Mouse (Mus musculus): ENCODE data around the gene Mon1a. TPM values are rescaled to one million over a fixed set of nuclear protein-coding genes. Genes with fewer than 3 reads are reported as not detected.

Gene Mon1a
- total and polyA plus RNA-seq, 2 experiments from 2014 or later: 9.9 to 16.4 TPM

GRCm38 (mm10) chr9:107890260-107890659, 2.3 kb downstream of the Mon1a start:
- Histone ChIP-seq H3K4me2 (ENCODE audit: low read depth, low read length) (no peak overlapping the region), H3K9ac (replicated peaks; ENCODE audit: low read depth, low read length) (no peak overlapping the region), H3K4me3 (ENCODE audit: low read depth, low read length) (no peak overlapping the region), H3K4me1 (ENCODE audit: control insufficient read depth, insufficient read depth) (no peaks in the 10 kb centered on the region), H3K27me3 (ENCODE audit: control insufficient read depth, insufficient read depth, low read length) (0 out of 2 replicates have a peak, but pooled peaks cover 7% of the 10 kb centered on the region), H3K36me3 (replicated peaks; ENCODE audit: control insufficient read depth, insufficient read depth, low read length) (0 out of 2 replicates have a peak, but pooled peaks cover 3% of the 10 kb centered on the region), H3K9me3 (replicated peaks; ENCODE audit: control insufficient read depth, low read length) (no peaks in the 10 kb centered on the region), H3K27ac (ENCODE audit: low read depth) (no peak overlapping the region)
- TF ChIP-seq CTCF (IDR thresholded peaks at IDR 0.05; ENCODE audit: low read depth): no peak
- no peak for TF ChIP-seq EP300 (IDR thresholded peaks at IDR 0.05; ENCODE audit: low read depth)
- DNase-seq (ENCODE audit: low spot score) (no peak), ATAC-seq (ENCODE audit: insufficient read depth, low read depth) (no peak)
- 80% methylated on average over 6 of the region's 6 CpGs for WGBS

GRCm38 (mm10) chr9:107891023-107891422, 3.1 kb downstream of the Mon1a start:
- Histone ChIP-seq H3K4me2 (ENCODE audit: low read depth, low read length) (no peak overlapping the region), H3K4me3 (ENCODE audit: low read depth, low read length) (no peak overlapping the region), H3K9ac (replicated peaks; ENCODE audit: low read depth, low read length) (no peak overlapping the region), H3K36me3 (replicated peaks; ENCODE audit: control insufficient read depth, insufficient read depth, low read length) (0 out of 2 replicates have a peak, but pooled peaks cover 3% of the 10 kb centered on the region), H3K9me3 (replicated peaks; ENCODE audit: control insufficient read depth, low read length) (no peaks in the 10 kb centered on the region), H3K27me3 (ENCODE audit: control insufficient read depth, insufficient read depth, low read length) (0 out of 2 replicates have a peak, but pooled peaks cover 4% of the 10 kb centered on the region), H3K27ac (ENCODE audit: low read depth) (no peak overlapping the region), H3K4me1 (ENCODE audit: control insufficient read depth, insufficient read depth) (no peaks in the 10 kb centered on the region)
- TF ChIP-seq CTCF (IDR thresholded peaks at IDR 0.05; ENCODE audit: low read depth) (peak; percentile 9; the same call in 1 of the 2 replicates), EP300 (IDR thresholded peaks at IDR 0.05; ENCODE audit: low read depth) (no peak)
- ATAC-seq (ENCODE audit: insufficient read depth, low read depth) (no peak), DNase-seq (ENCODE audit: low spot score) (no peak)
- WGBS: 97% methylated on average over 1 of the region's 1 CpGs

- WGBS: 85% methylated on average over 10 of the region's 10 CpGs
- Histone ChIP-seq H3K4me2 (ENCODE audit: low read depth, low read length) (no peak overlapping the region), H3K36me3 (replicated peaks; ENCODE audit: control insufficient read depth, insufficient read depth, low read length) (peaks cover 21% of the 10 kb centered on the region), H3K9ac (replicated peaks; ENCODE audit: low read depth, low read length) (no peak overlapping the region), H3K4me3 (ENCODE audit: low read depth, low read length) (no peak overlapping the region), H3K4me1 (ENCODE audit: control insufficient read depth, insufficient read depth) (no peaks in the 10 kb centered on the region), H3K27me3 (ENCODE audit: control insufficient read depth, insufficient read depth, low read length) (0 out of 2 replicates have a peak, but pooled peaks cover 3% of the 10 kb centered on the region), H3K9me3 (replicated peaks; ENCODE audit: control insufficient read depth, low read length) (no peaks in the 10 kb centered on the region), H3K27ac (ENCODE audit: low read depth) (no peak overlapping the region)
- ATAC-seq (ENCODE audit: insufficient read depth, low read depth): no peak
- no peak for DNase-seq (ENCODE audit: low spot score)
- TF ChIP-seq CTCF (IDR thresholded peaks at IDR 0.05; ENCODE audit: low read depth): no peak
- TF ChIP-seq EP300 (IDR thresholded peaks at IDR 0.05; ENCODE audit: low read depth): no peak
Observed at GRCm38 (mm10) chr9:107898563-107898962, 10.6 kb downstream of the Mon1a start.

- ATAC-seq (ENCODE audit: insufficient read depth, low read depth) (no peak), DNase-seq (ENCODE audit: low spot score) (no peak)
- H3K27ac ChIP-seq (ENCODE audit: low read depth): no peak overlapping the region
- H3K9me3 ChIP-seq (replicated peaks; ENCODE audit: control insufficient read depth, low read length): no peaks in the 10 kb centered on the region
- TF ChIP-seq EP300 (IDR thresholded peaks at IDR 0.05; ENCODE audit: low read depth) (no peak), CTCF (IDR thresholded peaks at IDR 0.05; ENCODE audit: low read depth) (no peak)
- WGBS: 76% methylated on average over 12 of the region's 12 CpGs
- no peak overlapping the region for H3K4me2 ChIP-seq (ENCODE audit: low read depth, low read length)
- H3K27me3 ChIP-seq (ENCODE audit: control insufficient read depth, insufficient read depth, low read length): 0 out of 2 replicates have a peak, but pooled peaks cover 3% of the 10 kb centered on the region
- H3K36me3 ChIP-seq (replicated peaks; ENCODE audit: control insufficient read depth, insufficient read depth, low read length): peaks cover 21% of the 10 kb centered on the region
- H3K4me3 ChIP-seq (ENCODE audit: low read depth, low read length): no peak overlapping the region
- H3K4me1 ChIP-seq (ENCODE audit: control insufficient read depth, insufficient read depth): no peaks in the 10 kb centered on the region
- no peak overlapping the region for H3K9ac ChIP-seq (replicated peaks; ENCODE audit: low read depth, low read length)
Observed at GRCm38 (mm10) chr9:107899855-107900254, 11.9 kb downstream of the Mon1a start.

GRCm38 (mm10) chr9:107900840-107901626, 13.1 kb downstream of the Mon1a start:
- TF ChIP-seq EP300 (IDR thresholded peaks at IDR 0.05; ENCODE audit: low read depth) (no peak), CTCF (IDR thresholded peaks at IDR 0.05; ENCODE audit: low read depth) (peak; percentile 47; the same call in 1 of the 2 replicates)
- H3K4me2 ChIP-seq (ENCODE audit: low read depth, low read length): peak overlapping the region; percentile 57
- H3K9ac ChIP-seq (replicated peaks; ENCODE audit: low read depth, low read length): 0 out of 2 replicates have a peak overlapping the region, but pooled peaks have one; percentile 13
- 0 out of 2 replicates have a peak, but pooled peaks cover 3% of the 10 kb centered on the region for H3K27me3 ChIP-seq (ENCODE audit: control insufficient read depth, insufficient read depth, low read length)
- no peak for ATAC-seq (ENCODE audit: insufficient read depth, low read depth)
- H3K4me1 ChIP-seq (ENCODE audit: control insufficient read depth, insufficient read depth): no peaks in the 10 kb centered on the region
- DNase-seq (ENCODE audit: low spot score): no peak
- 19% methylated on average over 44 of the region's 44 CpGs for WGBS
- H3K27ac ChIP-seq (ENCODE audit: low read depth): no peak overlapping the region
- no peaks in the 10 kb centered on the region for H3K9me3 ChIP-seq (replicated peaks; ENCODE audit: control insufficient read depth, low read length)
- H3K4me3 ChIP-seq (ENCODE audit: low read depth, low read length): peak overlapping the region; percentile 23
- H3K36me3 ChIP-seq (replicated peaks; ENCODE audit: control insufficient read depth, insufficient read depth, low read length): peaks cover 21% of the 10 kb centered on the region

All from heart, postnatal 0 days (tissue).